Mouse (Mus musculus): Measurements from ENCODE around the gene Smdt1.

DNA sequence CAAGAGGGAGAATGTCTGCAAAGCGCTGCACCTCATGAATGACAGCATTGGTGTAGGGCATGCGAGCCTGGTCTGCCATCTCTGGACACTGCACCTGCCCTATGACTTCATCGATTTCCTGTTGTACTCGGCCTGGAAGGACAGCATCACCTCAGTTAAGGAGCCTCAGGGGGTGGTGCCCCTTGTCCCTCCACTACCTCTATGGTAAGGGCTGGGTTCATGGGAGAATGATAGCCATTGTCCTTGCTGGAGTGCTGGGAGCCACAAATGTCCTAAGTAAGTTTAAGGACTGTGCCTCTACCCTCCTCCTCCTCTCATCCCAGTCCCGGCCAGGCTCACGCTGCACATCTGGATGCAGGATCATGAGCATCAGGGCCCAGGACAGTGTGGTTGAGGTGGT is 33.7 kb downstream of the Smdt1 start:
- no peak for TF ChIP-seq CTCF (IDR thresholded peaks at IDR 0.05; ENCODE audit: low read depth)
- no peak for TF ChIP-seq EP300 (IDR thresholded peaks at IDR 0.05; ENCODE audit: low read depth)
